Mouse (Mus musculus): ENCODE results near the gene Iscu. TPM values are rescaled to one million over a fixed set of nuclear protein-coding genes. Genes with fewer than 3 reads are reported as not detected.

Iscu gene
- total and polyA plus RNA-seq, 2 experiments from 2014 or later = 116 to 215 TPM

GRCm38 (mm10) chr5:113779569-113779968 lies 7.0 kb downstream of the Iscu start:
- no peak overlapping the region for H3K4me3 ChIP-seq (ENCODE audit: low read depth, low read length)
- H3K9me3 ChIP-seq (replicated peaks; ENCODE audit: control insufficient read depth, low read length) = no peaks in the 10 kb centered on the region
- ATAC-seq (ENCODE audit: insufficient read depth, low read depth) (no peak), DNase-seq (ENCODE audit: low spot score) (no peak)
- peaks cover 6% of the 10 kb centered on the region; the same call in 1 of the 2 replicates for H3K27me3 ChIP-seq (ENCODE audit: control insufficient read depth, insufficient read depth, low read length)
- H3K36me3 ChIP-seq (replicated peaks; ENCODE audit: control insufficient read depth, insufficient read depth, low read length) = peaks cover 36% of the 10 kb centered on the region
- no peak overlapping the region for H3K9ac ChIP-seq (replicated peaks; ENCODE audit: low read depth, low read length)
- TF ChIP-seq CTCF (IDR thresholded peaks at IDR 0.05; ENCODE audit: low read depth) (no peak), EP300 (IDR thresholded peaks at IDR 0.05; ENCODE audit: low read depth) (no peak)
- H3K4me1 ChIP-seq (ENCODE audit: control insufficient read depth, insufficient read depth) = no peaks in the 10 kb centered on the region
- 70% methylated on average over 5 of the region's 5 CpGs for WGBS
- no peak overlapping the region for H3K27ac ChIP-seq (ENCODE audit: low read depth)
- H3K4me2 ChIP-seq (ENCODE audit: low read depth, low read length) = no peak overlapping the region

- no peak for TF ChIP-seq EP300 (IDR thresholded peaks at IDR 0.05; ENCODE audit: low read depth)
- TF ChIP-seq CTCF (IDR thresholded peaks at IDR 0.05; ENCODE audit: low read depth) = no peak
- DNase-seq (ENCODE audit: low spot score) = no peak
- no peak overlapping the region for H3K9ac ChIP-seq (replicated peaks; ENCODE audit: low read depth, low read length)
- H3K4me1 ChIP-seq (ENCODE audit: control insufficient read depth, insufficient read depth) = no peaks in the 10 kb centered on the region
- no peaks in the 10 kb centered on the region for H3K9me3 ChIP-seq (replicated peaks; ENCODE audit: control insufficient read depth, low read length)
- H3K27ac ChIP-seq (ENCODE audit: low read depth) = no peak overlapping the region
- no peak overlapping the region for H3K4me2 ChIP-seq (ENCODE audit: low read depth, low read length)
- ATAC-seq (ENCODE audit: insufficient read depth, low read depth) = no peak
- peaks cover 29% of the 10 kb centered on the region for H3K36me3 ChIP-seq (replicated peaks; ENCODE audit: control insufficient read depth, insufficient read depth, low read length)
- no peak overlapping the region for H3K4me3 ChIP-seq (ENCODE audit: low read depth, low read length)
- peaks cover 6% of the 10 kb centered on the region; the same call in 1 of the 2 replicates for H3K27me3 ChIP-seq (ENCODE audit: control insufficient read depth, insufficient read depth, low read length)
- WGBS = 90% methylated on average over 3 of the region's 3 CpGs
Measured at GRCm38 (mm10) chr5:113780082-113780752, 7.7 kb downstream of the Iscu start.

GRCm38 (mm10) chr5:113780763-113781162 lies 8.2 kb downstream of the Iscu start:
- no peak overlapping the region for H3K4me3 ChIP-seq (ENCODE audit: low read depth, low read length)
- 86% methylated on average over 5 of the region's 5 CpGs for WGBS
- H3K36me3 ChIP-seq (replicated peaks; ENCODE audit: control insufficient read depth, insufficient read depth, low read length) = peaks cover 24% of the 10 kb centered on the region
- TF ChIP-seq CTCF (IDR thresholded peaks at IDR 0.05; ENCODE audit: low read depth) (no peak), EP300 (IDR thresholded peaks at IDR 0.05; ENCODE audit: low read depth) (no peak)
- no peak overlapping the region for H3K4me2 ChIP-seq (ENCODE audit: low read depth, low read length)
- H3K27me3 ChIP-seq (ENCODE audit: control insufficient read depth, insufficient read depth, low read length) = peaks cover 6% of the 10 kb centered on the region; the same call in 1 of the 2 replicates
- no peaks in the 10 kb centered on the region for H3K9me3 ChIP-seq (replicated peaks; ENCODE audit: control insufficient read depth, low read length)
- H3K4me1 ChIP-seq (ENCODE audit: control insufficient read depth, insufficient read depth) = no peaks in the 10 kb centered on the region
- H3K9ac ChIP-seq (replicated peaks; ENCODE audit: low read depth, low read length) = no peak overlapping the region
- no peak overlapping the region for H3K27ac ChIP-seq (ENCODE audit: low read depth)
- DNase-seq (ENCODE audit: low spot score) (no peak), ATAC-seq (ENCODE audit: insufficient read depth, low read depth) (no peak)

- DNase-seq (ENCODE audit: low spot score) (no peak), ATAC-seq (ENCODE audit: insufficient read depth, low read depth) (no peak)
- Histone ChIP-seq H3K9ac (replicated peaks; ENCODE audit: low read depth, low read length) (no peak overlapping the region), H3K27ac (ENCODE audit: low read depth) (no peak overlapping the region), H3K27me3 (ENCODE audit: control insufficient read depth, insufficient read depth, low read length) (peaks cover 6% of the 10 kb centered on the region; the same call in 1 of the 2 replicates), H3K36me3 (replicated peaks; ENCODE audit: control insufficient read depth, insufficient read depth, low read length) (peaks cover 19% of the 10 kb centered on the region), H3K9me3 (replicated peaks; ENCODE audit: control insufficient read depth, low read length) (no peaks in the 10 kb centered on the region), H3K4me2 (ENCODE audit: low read depth, low read length) (no peak overlapping the region), H3K4me3 (ENCODE audit: low read depth, low read length) (no peak overlapping the region), H3K4me1 (ENCODE audit: control insufficient read depth, insufficient read depth) (no peaks in the 10 kb centered on the region)
- TF ChIP-seq CTCF (IDR thresholded peaks at IDR 0.05; ENCODE audit: low read depth) = no peak
- TF ChIP-seq EP300 (IDR thresholded peaks at IDR 0.05; ENCODE audit: low read depth) = no peak
- 77% methylated on average over 7 of the region's 7 CpGs for WGBS
Measured at GRCm38 (mm10) chr5:113781254-113781653, 8.7 kb downstream of the Iscu start.

- Histone ChIP-seq H3K4me2 (ENCODE audit: low read depth, low read length) (no peak overlapping the region), H3K27me3 (ENCODE audit: control insufficient read depth, insufficient read depth, low read length) (peaks cover 6% of the 10 kb centered on the region; the same call in 1 of the 2 replicates), H3K27ac (ENCODE audit: low read depth) (no peak overlapping the region), H3K4me3 (ENCODE audit: low read depth, low read length) (no peak overlapping the region), H3K36me3 (replicated peaks; ENCODE audit: control insufficient read depth, insufficient read depth, low read length) (peaks cover 13% of the 10 kb centered on the region), H3K4me1 (ENCODE audit: control insufficient read depth, insufficient read depth) (no peaks in the 10 kb centered on the region), H3K9ac (replicated peaks; ENCODE audit: low read depth, low read length) (no peak overlapping the region), H3K9me3 (replicated peaks; ENCODE audit: control insufficient read depth, low read length) (no peaks in the 10 kb centered on the region)
- ATAC-seq (ENCODE audit: insufficient read depth, low read depth) = no peak
- 76% methylated on average over 7 of the region's 7 CpGs for WGBS
- no peak for DNase-seq (ENCODE audit: low spot score)
- TF ChIP-seq EP300 (IDR thresholded peaks at IDR 0.05; ENCODE audit: low read depth) = no peak
- no peak for TF ChIP-seq CTCF (IDR thresholded peaks at IDR 0.05; ENCODE audit: low read depth)
Measured at GRCm38 (mm10) chr5:113781875-113782274, 9.3 kb downstream of the Iscu start.

Measured in heart, postnatal 0 days (tissue).